Mouse (Mus musculus) myocyte (in vitro differentiated cells): Measurements from ENCODE around the gene a. TPM values are rescaled to one million over a fixed set of nuclear protein-coding genes. Genes with fewer than 3 reads are reported as not detected.

Experiments
- H3K27me3 ChIP-seq: one replicate; pipeline ENCODE4 v1.6.1; 2011; ENCODE audit not compliant: control insufficient read depth, insufficient read depth, insufficient read length
- H3K36me3 ChIP-seq: one replicate; pipeline ENCODE4 v1.6.1; 2011; ENCODE audit not compliant: control insufficient read depth, insufficient read depth
- H3K4me2 ChIP-seq: one replicate; pipeline ENCODE4 v1.6.1; 2011; ENCODE audit warnings: low read depth, control low read depth
- H3K4me3 ChIP-seq: one replicate; pipeline ENCODE4 v1.5.1; 2011; ENCODE audit warnings: mild to moderate bottlenecking, control low read depth, moderate library complexity
- H3K79me2 ChIP-seq: one replicate; pipeline ENCODE4 v1.6.1; 2011; ENCODE audit not compliant: control insufficient read depth, insufficient read depth
- H3ac ChIP-seq: one replicate; pipeline ENCODE4 v1.6.1; 2011; ENCODE audit not compliant: control insufficient read depth, insufficient read length
- CEBPB ChIP-seq: IDR thresholded peaks from 2 replicates; pipeline ENCODE4 v1.6.1; 2011; ENCODE audit warnings: mild to moderate bottlenecking, moderate library complexity; ENCODE audit not compliant: poor library complexity, insufficient read depth, severe bottlenecking
- E2F4 ChIP-seq: IDR thresholded peaks from one replicate; pipeline ENCODE4 v1.6.1; 2011; ENCODE audit warnings: mild to moderate bottlenecking, control low read depth, moderate library complexity; ENCODE audit not compliant: insufficient read depth
- MAX ChIP-seq: IDR thresholded peaks from one replicate; pipeline ENCODE4 v1.6.1; 2011; ENCODE audit warnings: low read depth, mild to moderate bottlenecking, control low read depth
- MYOD1 ChIP-seq, 3 experiments: IDR thresholded peaks; one replicate each; pipeline ENCODE4 v1.6.1; 2011; ENCODE audit warnings: control low read depth in 2 of 3, low read depth in 2 of 3, mild to moderate bottlenecking in 2 of 3, moderate library complexity in 1 of 3; ENCODE audit not compliant: insufficient read length in 2 of 3, control insufficient read depth in 1 of 3
- MYOG ChIP-seq, 3 experiments: IDR thresholded peaks; one replicate each; pipeline ENCODE4 v1.6.1; 2011; ENCODE audit warnings: control low read depth in 2 of 3, low read depth in 2 of 3, mild to moderate bottlenecking in 2 of 3; ENCODE audit not compliant: insufficient read length in 2 of 3, control insufficient read depth in 1 of 3, insufficient read depth in 1 of 3
- POLR2A ChIP-seq: IDR thresholded peaks from one replicate; pipeline ENCODE4 v1.6.1; 2011; ENCODE audit warnings: low read depth, mild to moderate bottlenecking, control low read depth, moderate library complexity; ENCODE audit not compliant: insufficient read length
- POLR2AphosphoS2 ChIP-seq: IDR thresholded peaks from one replicate; pipeline ENCODE4 v1.6.1; 2011; ENCODE audit warnings: low read depth, control low read depth; ENCODE audit not compliant: insufficient read length
- REST ChIP-seq: IDR thresholded peaks from one replicate; pipeline ENCODE4 v1.6.1; 2011; ENCODE audit warnings: mild to moderate bottlenecking, control low read depth, moderate library complexity; ENCODE audit not compliant: insufficient read depth, insufficient read length
- SRF ChIP-seq: IDR thresholded peaks from one replicate; pipeline ENCODE4 v1.6.1; 2011; ENCODE audit warnings: low read depth; ENCODE audit not compliant: control insufficient read depth, insufficient read length
- TCF12 ChIP-seq: IDR thresholded peaks from one replicate; pipeline ENCODE4 v1.6.1; 2011; ENCODE audit warnings: mild to moderate bottlenecking, control low read depth; ENCODE audit not compliant: poor library complexity, insufficient read depth, severe bottlenecking
- TCF3 ChIP-seq: IDR thresholded peaks from one replicate; pipeline ENCODE4 v1.6.1; 2011; ENCODE audit warnings: low read depth, control low read depth; ENCODE audit not compliant: insufficient read length
- USF1 ChIP-seq: IDR thresholded peaks from one replicate; pipeline ENCODE4 v1.6.1; 2011; ENCODE audit warnings: low read depth, mild to moderate bottlenecking, control low read depth, moderate library complexity
- polyA plus RNA-seq: library from polyadenylated mRNA; unstranded; fragments of >200 nt; fragmentation: generic; extraction: Trizol; gene quantifications from one replicate; pipeline ENCODE4 v1.2.1, GENCODE M21; 2012; ENCODE audit warnings: missing spikeins

a gene
- polyA plus RNA-seq, 1 experiment, result not detected

- Histone ChIP-seq H3K79me2 (no peaks in the 10 kb centered on the region), H3K27me3 (no peaks in the 10 kb centered on the region), H3ac (no peak overlapping the region), H3K4me2 (no peak overlapping the region), H3K36me3 (no peaks in the 10 kb centered on the region), H3K4me3 (no peak overlapping the region)
- TF ChIP-seq REST (no peak), E2F4 (no peak), USF1 (no peak), CEBPB (no peak), MYOG (IDR thresholded peaks at IDR 0.05; ENCODE audit: control insufficient read depth in 1 of 3, insufficient read depth in 1 of 3, insufficient read length in 2 of 3, low read depth in 2 of 3) (peak in 1 of 3 experiments; percentile 4)
Observed at GRCm38 (mm10) chr2:155032938-155033710, 241.9 kb downstream of the a start.

GRCm38 (mm10) chr2:155039956-155040355 is 248.8 kb downstream of the a start:
- no peaks in the 10 kb centered on the region for H3K27me3 ChIP-seq
- TF ChIP-seq MYOD1 (IDR thresholded peaks at IDR 0.05; ENCODE audit: control insufficient read depth in 1 of 3, insufficient read length in 2 of 3, low read depth in 2 of 3), result no peak
- TF ChIP-seq POLR2A, result no peak
- no peak for TF ChIP-seq MAX
- TF ChIP-seq TCF3, result no peak
- no peak for TF ChIP-seq USF1
- TF ChIP-seq SRF, result no peak
- no peak for TF ChIP-seq CEBPB
- no peak for TF ChIP-seq E2F4
- TF ChIP-seq MYOG (IDR thresholded peaks at IDR 0.05; ENCODE audit: control insufficient read depth in 1 of 3, insufficient read depth in 1 of 3, insufficient read length in 2 of 3, low read depth in 2 of 3), result no peak
- no peak for TF ChIP-seq TCF12
- TF ChIP-seq REST, result no peak
- no peak for TF ChIP-seq POLR2AphosphoS2

GRCm38 (mm10) chr2:155044542-155044941 is 253.3 kb downstream of the a start:
- Histone ChIP-seq H3K4me3 (no peak overlapping the region), H3ac (no peak overlapping the region), H3K27me3 (no peaks in the 10 kb centered on the region), H3K4me2 (no peak overlapping the region), H3K79me2 (no peaks in the 10 kb centered on the region), H3K36me3 (no peaks in the 10 kb centered on the region)
- TF ChIP-seq MAX, result no peak
- no peak for TF ChIP-seq SRF

More at GRCm38 (mm10) chr2:155039956-155040355, 248.8 kb downstream of the a start:
- Histone ChIP-seq H3K36me3 (no peaks in the 10 kb centered on the region), H3K4me2 (no peak overlapping the region), H3ac (no peak overlapping the region), H3K4me3 (no peak overlapping the region), H3K79me2 (no peaks in the 10 kb centered on the region)

- Histone ChIP-seq H3K36me3 (no peaks in the 10 kb centered on the region), H3K4me2 (no peak overlapping the region), H3K27me3 (no peaks in the 10 kb centered on the region), H3K79me2 (no peaks in the 10 kb centered on the region), H3K4me3 (no peak overlapping the region), H3ac (no peak overlapping the region)
- no peak for TF ChIP-seq REST
- no peak for TF ChIP-seq TCF12
- no peak for TF ChIP-seq TCF3
- TF ChIP-seq MYOG (IDR thresholded peaks at IDR 0.05; ENCODE audit: control insufficient read depth in 1 of 3, insufficient read depth in 1 of 3, insufficient read length in 2 of 3, low read depth in 2 of 3), result no peak
- TF ChIP-seq POLR2A, result no peak
- no peak for TF ChIP-seq USF1
- no peak for TF ChIP-seq E2F4
- TF ChIP-seq SRF, result no peak
- no peak for TF ChIP-seq CEBPB
Observed at GRCm38 (mm10) chr2:155045075-155045474, 253.9 kb downstream of the a start.

- TF ChIP-seq CEBPB (no peak), TCF12 (no peak), E2F4 (no peak), MYOG (IDR thresholded peaks at IDR 0.05; ENCODE audit: control insufficient read depth in 1 of 3, insufficient read depth in 1 of 3, insufficient read length in 2 of 3, low read depth in 2 of 3) (no peak), REST (no peak), TCF3 (no peak), MYOD1 (IDR thresholded peaks at IDR 0.05; ENCODE audit: control insufficient read depth in 1 of 3, insufficient read length in 2 of 3, low read depth in 2 of 3) (no peak), POLR2A (no peak), POLR2AphosphoS2 (no peak), USF1 (no peak), MAX (no peak), SRF (no peak)
- Histone ChIP-seq H3K36me3 (no peaks in the 10 kb centered on the region), H3K79me2 (no peaks in the 10 kb centered on the region), H3K4me3 (no peak overlapping the region), H3K27me3 (no peaks in the 10 kb centered on the region), H3ac (no peak overlapping the region), H3K4me2 (no peak overlapping the region)
Observed at GRCm38 (mm10) chr2:155046803-155047202, 255.6 kb downstream of the a start.
